Mouse (Mus musculus) neural tube, embryonic 12.5 days (tissue): Measurements from ENCODE around the gene Dgat2l6. TPM values are rescaled to one million over a fixed set of nuclear protein-coding genes. Genes with fewer than 3 reads are reported as not detected.

Source experiments
- ATAC-seq: fragments of 200-750 bp; cut with Nextera tagmentation; 2 replicates; pipeline ENCODE4 v1.8.0; 2017; ENCODE audit warnings: low read depth, mild to moderate bottlenecking, moderate TSS enrichment, moderate library complexity; ENCODE audit not compliant: low FRiP score
- H3K27ac ChIP-seq: fragments of 300-500 bp; sonication (generic); 2 replicates; pipeline ENCODE4 v1.5.1; 2016
- H3K27me3 ChIP-seq: fragments of 300-500 bp; sonication (generic); replicated peaks from 2 replicates; pipeline ENCODE4 v1.6.1; 2016; ENCODE audit warnings: mild to moderate bottlenecking
- H3K36me3 ChIP-seq: fragments of 300-500 bp; sonication (generic); 2 replicates; pipeline ENCODE4 v1.6.1; 2016; ENCODE audit warnings: mild to moderate bottlenecking
- H3K4me1 ChIP-seq: fragments of 300-500 bp; sonication (generic); 2 replicates; pipeline ENCODE4 v1.6.1; 2016
- H3K4me2 ChIP-seq: fragments of 300-500 bp; sonication (generic); replicated peaks from 2 replicates; pipeline ENCODE4 v1.6.1; 2016; ENCODE audit warnings: mild to moderate bottlenecking
- H3K4me3 ChIP-seq: fragments of 300-500 bp; sonication (generic); 2 replicates; pipeline ENCODE4 v1.5.1; 2016
- H3K9ac ChIP-seq: fragments of 300-500 bp; sonication (generic); 2 replicates; pipeline ENCODE4 v1.6.1; 2016; ENCODE audit warnings: mild to moderate bottlenecking
- H3K9me3 ChIP-seq: fragments of 300-500 bp; sonication (generic); 2 replicates; pipeline ENCODE4 v1.6.1; 2016; ENCODE audit warnings: mild to moderate bottlenecking
- WGBS: fragments of 180-500 bp; shearing (Covaris S2); methylation state at CpG from one replicate; pipeline ENCODE4 v1.1.7; 2016; 5-methylcytosine and 5-hydroxymethylcytosine counted together
- polyA plus RNA-seq: library from polyadenylated mRNA; unstranded; fragments of >200 nt; fragmentation: Nextera tagmentation; extraction: Ambion mirVana; gene quantifications from 2 replicates; pipeline ENCODE4 v1.2.1, GENCODE M21; 2016

Gene Dgat2l6
- polyA plus RNA-seq: not detected in 2 replicates

- Histone ChIP-seq H3K36me3 (no peaks in the 10 kb centered on the region), H3K27ac (no peak within 1 kb of the TSS), H3K9ac (no peak within 1 kb of the TSS), H3K4me2 (no peak within 1 kb of the TSS), H3K4me3 (no peak within 1 kb of the TSS), H3K4me1 (no peaks in the 10 kb centered on the region), H3K27me3 (no peaks in the 10 kb centered on the region), H3K9me3 (no peaks in the 10 kb centered on the region)
- no peak for ATAC-seq
- WGBS: 88% methylated on average over 4 of the region's 4 CpGs
Observed at GRCm38 (mm10) chrX:100524471-100524870, at the start of gene Dgat2l6. Gene Dgat2l6, plus strand, starts transcription at chrX:100524838.

DNA sequence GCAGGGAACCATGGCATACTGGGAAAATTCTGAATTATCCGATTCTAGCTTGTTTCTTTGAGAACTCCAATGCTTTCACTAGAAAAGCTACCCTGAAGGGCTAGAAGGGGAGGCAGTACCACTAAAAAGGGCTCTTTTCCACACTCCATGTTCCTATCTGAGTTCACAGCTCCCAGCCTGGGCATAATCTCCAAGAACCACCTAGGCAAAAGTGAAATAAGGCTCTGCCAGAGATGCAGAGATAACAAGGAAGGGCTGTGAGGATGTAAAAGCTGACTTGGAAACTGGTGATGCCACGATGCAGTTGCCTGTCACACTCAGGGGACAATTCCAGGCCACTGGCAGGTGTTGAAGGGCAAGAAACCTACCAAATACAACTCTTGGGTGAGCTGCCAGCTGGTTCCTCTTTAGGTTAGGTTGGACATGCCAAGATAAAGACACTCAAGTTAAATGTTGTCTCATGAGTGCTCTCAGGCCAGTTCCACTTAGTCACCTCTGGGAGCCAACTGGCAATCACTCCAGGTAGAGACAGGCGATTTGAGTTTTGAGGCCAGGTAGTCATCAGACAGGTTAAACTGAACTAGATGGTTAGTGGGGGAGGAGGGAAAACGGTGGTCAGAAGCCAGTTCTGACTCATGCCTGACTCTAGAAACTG lies 48.9 kb upstream of the Dgat2l6 start:
- WGBS: 81% methylated on average over 4 of the region's 4 CpGs
- ATAC-seq: no peak
- no peaks in the 10 kb centered on the region for H3K4me1 ChIP-seq

GRCm38 (mm10) chrX:100480317-100480716 lies 44.3 kb upstream of the Dgat2l6 start:
- Histone ChIP-seq H3K9ac (no peak overlapping the region), H3K4me3 (no peak overlapping the region), H3K4me1 (no peaks in the 10 kb centered on the region), H3K27me3 (no peaks in the 10 kb centered on the region), H3K36me3 (no peaks in the 10 kb centered on the region), H3K4me2 (no peak overlapping the region), H3K9me3 (no peaks in the 10 kb centered on the region), H3K27ac (no peak overlapping the region)
- WGBS: 36% methylated on average over 3 of the region's 3 CpGs
- peak; percentile 75 for ATAC-seq

More for the DNA sequence above, 48.9 kb upstream of the Dgat2l6 start:
- no peaks in the 10 kb centered on the region for H3K36me3 ChIP-seq
- no peak overlapping the region for H3K9ac ChIP-seq
- no peak overlapping the region for H3K27ac ChIP-seq
- H3K4me2 ChIP-seq: no peak overlapping the region
- H3K27me3 ChIP-seq: no peaks in the 10 kb centered on the region
- H3K4me3 ChIP-seq: no peak overlapping the region
- H3K9me3 ChIP-seq: no peaks in the 10 kb centered on the region

DNA sequence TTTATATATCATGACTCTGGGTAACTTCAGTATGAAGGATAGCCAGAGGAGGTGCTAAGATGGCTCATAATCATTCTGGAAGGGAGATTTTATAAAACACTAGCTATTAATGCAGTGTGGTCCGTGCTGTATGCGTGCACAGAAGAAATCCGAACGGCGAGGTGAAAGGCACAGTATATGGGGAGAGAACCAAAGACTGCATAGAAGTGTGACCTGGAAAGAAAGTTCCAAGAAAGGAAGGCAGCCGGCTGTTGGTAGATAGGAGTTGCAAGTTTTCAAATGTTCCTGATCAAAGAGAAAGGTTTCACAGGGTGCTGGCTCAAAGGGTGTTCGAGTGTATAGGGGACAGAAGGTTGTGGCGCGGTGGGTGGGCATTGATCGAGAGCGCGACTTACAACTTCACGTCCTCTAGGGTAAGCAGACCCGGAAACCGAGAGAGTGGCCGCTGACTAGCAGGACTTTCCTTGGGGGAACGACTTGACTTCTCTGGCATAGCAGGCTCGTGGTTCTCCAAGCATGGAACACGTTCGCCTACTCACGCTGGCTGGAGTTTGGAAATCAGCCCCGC lies 31.1 kb upstream of the Dgat2l6 start:
- Histone ChIP-seq H3K36me3 (0 out of 2 replicates have a peak, but pooled peaks cover 6% of the 10 kb centered on the region), H3K4me3 (peak overlapping the region; percentile 54), H3K9ac (no peak overlapping the region), H3K9me3 (no peaks in the 10 kb centered on the region), H3K4me1 (no peaks in the 10 kb centered on the region), H3K4me2 (peak overlapping the region; percentile 56), H3K27me3 (no peaks in the 10 kb centered on the region), H3K27ac (no peak overlapping the region)
- 17% methylated on average over 22 of the region's 22 CpGs for WGBS
- ATAC-seq: peak; percentile 63

GRCm38 (mm10) chrX:100494068-100494978 lies 30.3 kb upstream of the Dgat2l6 start, which contains the start of gene Igbp1:
Gene Igbp1, plus strand, starts transcription at chrX:100494291.
- Histone ChIP-seq H3K27me3 (no peaks in the 10 kb centered on the region), H3K4me3 (peak within 1 kb of the TSS; percentile 54), H3K4me1 (no peaks in the 10 kb centered on the region), H3K27ac (no peak within 1 kb of the TSS), H3K9ac (peak within 1 kb of the TSS; percentile 43), H3K9me3 (no peaks in the 10 kb centered on the region), H3K4me2 (peak within 1 kb of the TSS; percentile 64), H3K36me3 (0 out of 2 replicates have a peak, but pooled peaks cover 8% of the 10 kb centered on the region)
- WGBS: 19% methylated on average over 32 of the region's 32 CpGs
- ATAC-seq: peak; percentile 97

GRCm38 (mm10) chrX:100504175-100504851 lies 20.3 kb upstream of the Dgat2l6 start:
- Histone ChIP-seq H3K4me2 (no peak overlapping the region), H3K9me3 (no peaks in the 10 kb centered on the region), H3K4me1 (no peaks in the 10 kb centered on the region), H3K36me3 (peaks cover 2% of the 10 kb centered on the region; the same call in 1 of the 2 replicates), H3K27me3 (no peaks in the 10 kb centered on the region), H3K4me3 (no peak overlapping the region), H3K9ac (no peak overlapping the region), H3K27ac (no peak overlapping the region)
- WGBS: 90% methylated on average over 5 of the region's 5 CpGs
- no peak for ATAC-seq

DNA sequence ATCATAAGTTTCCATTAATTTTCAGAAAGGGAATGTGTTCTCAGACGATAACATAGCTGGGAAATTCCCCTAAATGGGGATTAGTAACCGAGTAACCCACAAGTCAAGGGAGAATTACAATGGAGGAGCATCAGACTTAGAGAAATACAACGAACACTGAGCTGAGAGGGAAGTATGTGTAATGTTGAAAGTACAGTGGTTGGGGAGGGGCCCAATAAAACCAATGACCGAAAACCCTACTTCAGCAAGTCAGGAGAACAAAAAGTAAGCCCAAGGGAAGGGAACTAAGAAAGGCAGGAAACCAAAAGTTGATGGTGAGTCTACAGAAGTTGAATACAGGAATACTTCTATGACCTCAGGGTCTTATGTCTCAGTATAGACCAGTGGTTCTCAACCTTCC lies 16.5 kb upstream of the Dgat2l6 start:
- Histone ChIP-seq H3K4me1 (no peaks in the 10 kb centered on the region), H3K9ac (no peak overlapping the region), H3K9me3 (no peaks in the 10 kb centered on the region), H3K36me3 (no peaks in the 10 kb centered on the region; the same call in 1 of the 2 replicates), H3K27ac (no peak overlapping the region), H3K4me3 (no peak overlapping the region), H3K27me3 (no peaks in the 10 kb centered on the region), H3K4me2 (no peak overlapping the region)
- WGBS: 90% methylated on average over 4 of the region's 4 CpGs
- no peak for ATAC-seq

DNA sequence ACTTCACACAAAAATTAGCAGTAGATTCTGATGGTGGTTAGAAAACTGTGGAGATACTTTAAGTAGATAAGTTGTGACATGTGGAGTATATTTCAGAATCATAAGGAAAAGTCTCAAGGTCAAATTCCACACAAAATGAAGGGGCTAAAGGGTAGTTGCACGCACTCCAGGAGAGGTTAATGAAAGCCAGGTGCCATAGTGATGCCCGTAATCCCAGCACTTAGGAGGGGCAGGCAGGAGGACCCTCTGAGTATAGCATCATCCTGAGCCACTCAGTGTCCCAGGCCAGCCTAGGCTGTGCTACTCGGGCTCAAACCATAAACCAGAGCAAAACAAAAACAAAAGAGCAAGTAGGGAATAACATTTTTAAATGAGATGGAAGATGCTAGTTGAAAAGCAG lies 14.7 kb upstream of the Dgat2l6 start:
- Histone ChIP-seq H3K4me2 (no peak overlapping the region), H3K4me3 (no peak overlapping the region), H3K27me3 (no peaks in the 10 kb centered on the region), H3K9me3 (no peaks in the 10 kb centered on the region), H3K9ac (no peak overlapping the region), H3K36me3 (no peaks in the 10 kb centered on the region; the same call in 1 of the 2 replicates), H3K27ac (no peak overlapping the region), H3K4me1 (no peaks in the 10 kb centered on the region)
- WGBS: 81% methylated on average over 3 of the region's 3 CpGs
- ATAC-seq: no peak

DNA sequence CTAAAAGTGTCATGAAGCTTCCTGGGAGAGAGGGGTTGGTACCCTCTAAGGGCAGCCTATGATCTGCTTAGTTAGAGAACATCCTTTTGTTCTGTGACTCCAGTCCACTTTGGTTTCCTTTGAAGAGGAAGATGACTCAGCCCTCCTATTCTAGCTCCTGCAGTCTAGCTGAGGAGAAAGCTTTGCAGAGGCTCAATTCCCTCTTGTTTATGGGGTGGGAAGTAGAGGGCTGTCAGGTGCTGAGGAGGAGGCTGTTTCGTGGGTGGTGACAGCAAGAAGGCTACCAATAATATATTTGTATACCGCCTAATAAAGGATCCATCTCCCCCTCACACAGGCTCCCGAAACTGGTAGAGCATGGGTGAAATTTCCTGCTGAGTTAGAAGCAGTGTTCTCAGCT lies 8.0 kb upstream of the Dgat2l6 start:
- H3K9ac ChIP-seq: no peak overlapping the region
- 0 out of 2 replicates have a peak, but pooled peaks cover 4% of the 10 kb centered on the region for H3K27me3 ChIP-seq
- WGBS: 89% methylated on average over 3 of the region's 3 CpGs
- H3K36me3 ChIP-seq: no peaks in the 10 kb centered on the region
- H3K9me3 ChIP-seq: no peaks in the 10 kb centered on the region
- H3K4me1 ChIP-seq: no peaks in the 10 kb centered on the region
- no peak overlapping the region for H3K4me3 ChIP-seq
- no peak overlapping the region for H3K27ac ChIP-seq
- no peak overlapping the region for H3K4me2 ChIP-seq
- no peak for ATAC-seq

GRCm38 (mm10) chrX:100517626-100518025 lies 7.0 kb upstream of the Dgat2l6 start:
- no peak overlapping the region for H3K4me3 ChIP-seq
- no peak overlapping the region for H3K27ac ChIP-seq
- no peaks in the 10 kb centered on the region for H3K36me3 ChIP-seq
- no peak for ATAC-seq
- no peaks in the 10 kb centered on the region for H3K9me3 ChIP-seq
- no peaks in the 10 kb centered on the region for H3K4me1 ChIP-seq
- no peak overlapping the region for H3K4me2 ChIP-seq
- no peak overlapping the region for H3K9ac ChIP-seq
- H3K27me3 ChIP-seq: 0 out of 2 replicates have a peak, but pooled peaks cover 4% of the 10 kb centered on the region
- WGBS: 87% methylated on average over 6 of the region's 6 CpGs

- ATAC-seq: no peak
- no peak overlapping the region for H3K4me3 ChIP-seq
- H3K27ac ChIP-seq: no peak overlapping the region
- 0 out of 2 replicates have a peak, but pooled peaks cover 4% of the 10 kb centered on the region for H3K27me3 ChIP-seq
- WGBS: 97% methylated on average over 2 of the region's 2 CpGs
- H3K9me3 ChIP-seq: no peaks in the 10 kb centered on the region
- H3K4me2 ChIP-seq: no peak overlapping the region
- no peaks in the 10 kb centered on the region for H3K36me3 ChIP-seq
- no peak overlapping the region for H3K9ac ChIP-seq
- no peaks in the 10 kb centered on the region for H3K4me1 ChIP-seq
Observed at GRCm38 (mm10) chrX:100518532-100518931, 6.1 kb upstream of the Dgat2l6 start.
